Comparison of ENCODE assay signal across 9 mouse cellular contexts in the genomic region with DNA sequence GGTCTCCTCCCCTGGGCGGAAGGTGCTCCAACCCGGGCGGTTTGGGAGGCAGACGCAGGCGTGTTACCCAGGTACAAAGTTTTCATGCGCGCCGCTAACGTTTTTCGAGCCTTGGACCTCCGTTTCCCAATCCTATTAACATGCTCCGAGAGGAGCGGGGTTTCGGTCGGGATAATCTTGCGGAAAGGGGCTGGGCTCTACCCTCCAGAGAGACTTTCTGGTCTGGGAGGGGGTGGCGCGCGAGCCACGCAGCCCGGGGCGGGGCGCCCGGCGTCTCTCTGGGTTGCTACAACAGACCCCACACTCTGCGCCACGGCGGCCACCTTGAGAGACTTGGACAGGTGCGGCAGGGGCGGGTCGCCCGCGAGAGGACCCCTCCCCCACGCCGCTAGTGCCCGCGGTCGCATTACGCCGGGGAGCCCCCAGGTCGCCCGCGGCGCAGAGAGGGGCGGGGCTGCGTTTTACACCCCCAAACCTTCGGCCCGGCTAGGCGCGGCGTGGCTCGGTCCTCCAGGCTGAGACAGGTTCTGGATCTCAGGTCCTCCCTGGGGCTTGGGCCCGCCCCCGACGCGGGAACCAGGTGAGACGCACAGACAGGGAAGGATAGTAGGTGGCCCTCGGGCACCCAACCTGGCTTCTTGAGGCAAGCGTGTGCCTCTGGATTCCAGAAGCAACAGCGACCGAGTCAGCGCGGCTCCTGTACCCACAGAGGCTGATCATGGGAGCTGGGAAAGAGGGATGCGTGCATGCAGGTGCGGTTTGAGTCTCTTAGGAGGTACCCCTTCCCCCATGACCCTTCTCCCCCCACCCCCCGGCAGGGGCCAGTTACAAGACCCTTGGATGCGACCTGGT. TPM values are rescaled to one million over a fixed set of nuclear protein-coding genes. Genes with fewer than 3 reads are reported as not detected.
DNase-seq lines count a peak whose midpoint lies in the region; ATAC-seq and TF ChIP-seq lines count a peak whose summit lies in the region.
"Had no signal": no experiment of that assay in that cellular context is flagged by ENCODE, and none has a peak within 500 bp of the region (broad histone marks: within the 10 kb centered on the region; RNA-seq: fewer than 3 reads in every experiment).

No protein-coding gene starts in this region.

- in situ Hi-C loops in Patski (cut with MboI; ENCODE audit: low pct_unique_long_range_greater_than_20kb) = loop anchor here (10.0 kb wide), 1 partner anchor 143 kb away; no protein-coding TSS in a partner anchor

- peak overlapping the region; percentile 48 for H3K9ac ChIP-seq in forebrain, embryonic 15.5 days (replicated peaks)
- 0 out of 2 replicates have a peak overlapping the region, but pooled peaks have one; percentile 37 for H3K9ac ChIP-seq in midbrain, embryonic 12.5 days (replicated peaks)

- WGBS in heart, embryonic 10.5 days = under 1% methylated on average over 66 of the region's 67 CpGs
- WGBS in forebrain, embryonic 15.5 days = under 1% methylated on average over 67 of the region's 67 CpGs
- WGBS in midbrain, embryonic 12.5 days = under 1% methylated on average over 66 of the region's 67 CpGs

- H3K27ac ChIP-seq in heart, embryonic 10.5 days = 0 out of 2 replicates have a peak overlapping the region, but pooled peaks have one; percentile 26
- H3K27ac ChIP-seq in forebrain, embryonic 15.5 days (replicated peaks) = no peak overlapping the region
- no peak overlapping the region for H3K27ac ChIP-seq in midbrain, embryonic 12.5 days (replicated peaks)

- CTCF ChIA-PET in Patski (lab: Charles Lee) = interaction anchor here (0.8 to 1.3 kb wide), 5 partner anchors 27 to 149 kb away, joined by 3 to 5 read pairs (median 3); no protein-coding TSS in a partner anchor

- ATAC-seq in Patski = peak; percentile 13
- ATAC-seq in forebrain, embryonic 15.5 days (replicated peaks) = peak; percentile 71
- peak; percentile 62 for ATAC-seq in midbrain, embryonic 12.5 days (ENCODE audit: low FRiP score, low read depth)

- H3K9me3 ChIP-seq in heart, embryonic 10.5 days = no peaks in the 10 kb centered on the region
- H3K9me3 ChIP-seq in forebrain, embryonic 15.5 days = no peaks in the 10 kb centered on the region
- no peaks in the 10 kb centered on the region for H3K9me3 ChIP-seq in midbrain, embryonic 12.5 days

- intact Hi-C loops in heart, postnatal 36 days (cut with DNase I) = no loop called here

- DNase-seq in heart, embryonic 10.5 days (ENCODE audit: low spot score) = no peak
- DNase-seq in heart, postnatal 36 days = no peak
- DNase-seq in Patski (ENCODE audit: low read depth, low spot score) (no peak), adipocyte (ENCODE audit: low spot score) (no peak)
- DNase-seq in kidney, postnatal 4 days = peak; percentile 67 to 82
- no peak for DNase-seq in cerebellum, postnatal 36 days

- H3K4me2 ChIP-seq in forebrain, embryonic 15.5 days (replicated peaks) = peak overlapping the region; percentile 98
- H3K4me2 ChIP-seq in midbrain, embryonic 12.5 days (replicated peaks) = peak overlapping the region; percentile 98

- peak overlapping the region; percentile 68 for H3K4me3 ChIP-seq in heart, embryonic 10.5 days
- H3K4me3 ChIP-seq in forebrain, embryonic 15.5 days = peak overlapping the region; percentile 51
- H3K4me3 ChIP-seq in midbrain, embryonic 12.5 days = peak overlapping the region; percentile 53

- H3K27me3 ChIP-seq in heart, embryonic 10.5 days (ENCODE audit: insufficient read depth, poor library complexity, severe bottlenecking) = peaks cover 100% of the 10 kb centered on the region
- no peaks in the 10 kb centered on the region for H3K27me3 ChIP-seq in Patski
- H3K27me3 ChIP-seq in forebrain, embryonic 15.5 days = peaks cover 49% of the 10 kb centered on the region
- H3K27me3 ChIP-seq in midbrain, embryonic 12.5 days = peaks cover 79% of the 10 kb centered on the region

- no peaks in the 10 kb centered on the region for H3K36me3 ChIP-seq in heart, embryonic 10.5 days
- H3K36me3 ChIP-seq in forebrain, embryonic 15.5 days = no peaks in the 10 kb centered on the region
- no peaks in the 10 kb centered on the region for H3K36me3 ChIP-seq in midbrain, embryonic 12.5 days

- TF ChIP-seq CTCF in Patski (IDR thresholded peaks at IDR 0.05) = no peak

- peaks cover 18% of the 10 kb centered on the region for H3K4me1 ChIP-seq in heart, embryonic 10.5 days
- peaks cover 21% of the 10 kb centered on the region for H3K4me1 ChIP-seq in forebrain, embryonic 15.5 days
- H3K4me1 ChIP-seq in midbrain, embryonic 12.5 days = peaks cover 19% of the 10 kb centered on the region

- POLR2A ChIA-PET in Patski (lab: Charles Lee) = no interaction called here

RNA-seq across cellular contexts. Expression of a gene that starts 23.7 kb away (rescaled TPM):
- 0.21 and 0.31 TPM in 2 replicates for polyA plus RNA-seq in heart, embryonic 10.5 days (2016; fragmentation: Nextera tagmentation; extraction: Ambion mirVana)
- total RNA-seq in heart, postnatal 36 days (2021) = under 1 TPM; 0.22 to 0.49 TPM
- polyA plus RNA-seq in Patski (2021) = 7.4 TPM
- polyA plus RNA-seq in forebrain, embryonic 15.5 days (2015; fragmentation: Nextera tagmentation; extraction: Ambion mirVana) = 7.6 and 7.9 TPM in 2 replicates
- 2.8 and 3.3 TPM in 2 replicates for polyA plus RNA-seq in midbrain, embryonic 12.5 days (2016; fragmentation: Nextera tagmentation; extraction: Ambion mirVana)
- total RNA-seq: CH12.LX had no signal

Comparison
In these comparisons a context has a peak if more than half of its experiments do, and no peak if none do; other contexts are left out.
1. DNase-seq: peak in kidney, postnatal 4 days (2 of 2); none in heart, embryonic 10.5 days (single experiment), heart, postnatal 36 days (0 of 2), Patski (single experiment), adipocyte (single experiment) and cerebellum, postnatal 36 days (0 of 2).
2. ATAC-seq: peak in every context shown above with its lines; median percentile 71 in forebrain, embryonic 15.5 days; 62 in midbrain, embryonic 12.5 days; 13 in Patski.
3. Peak in every context shown above with its lines, with median percentiles within 50 percentile points of each other: H3K4me3 ChIP-seq.